Mouse (Mus musculus) CD4-positive, CD25-positive, alpha-beta regulatory T cell, adult 4 months (primary cell): ENCODE measurements around the gene Aifm2. TPM values are rescaled to one million over a fixed set of nuclear protein-coding genes. Genes with fewer than 3 reads are reported as not detected.

Experiments
- ATAC-seq: one replicate; pipeline ENCODE4 v1.8.0; 2017
- polyA plus RNA-seq, 2 experiments: library from polyadenylated mRNA; unstranded; fragments of 100-300 nt; shearing (Covaris generic); gene quantifications; one replicate each; pipeline ENCODE4 v1.2.1; 2017

Gene Aifm2
- polyA plus RNA-seq, 2 experiments from 2014 or later, result 1.9 to 5.0 TPM

GRCm38 (mm10) chr10:61781461-61782128 is 66.5 kb downstream of the Aifm2 start:
- ATAC-seq, result no peak

- no peak for ATAC-seq
These were observed 67.9 kb downstream of the Aifm2 start for GRCm38 (mm10) chr10:61782799-61783611.

- no peak for ATAC-seq
These were observed 68.7 kb downstream of the Aifm2 start, which contains the start of gene H2afy2 for GRCm38 (mm10) chr10:61783621-61784251. H2afy2 (minus strand) TSS chr10:61784147.

- ATAC-seq, result no peak
These were observed 69.4 kb downstream of the Aifm2 start for GRCm38 (mm10) chr10:61784414-61784813.

- no peak for ATAC-seq
These were observed 72.7 kb downstream of the Aifm2 start for GRCm38 (mm10) chr10:61787541-61788313.

- no peak for ATAC-seq
These were observed 73.4 kb downstream of the Aifm2 start for GRCm38 (mm10) chr10:61788499-61788898.

Other genes with a start within 250 kb of the Aifm2 start
- 1 to 10 TPM; 5.8 to 9.1 TPM for gene Lrrc20, start 239.5 kb upstream of the Aifm2 start, polyA plus RNA-seq
- gene Npffr1, start 119.8 kb upstream of the Aifm2 start, polyA plus RNA-seq, result not detected
- 10 to 100 TPM; 64.5 to 77.4 TPM for gene Ppa1, start 66.7 kb upstream of the Aifm2 start, polyA plus RNA-seq
- 10 to 100 TPM; 88.4 to 94.6 TPM for gene Sar1a, start 35.0 kb upstream of the Aifm2 start, polyA plus RNA-seq
- gene Tysnd1, start 19.7 kb upstream of the Aifm2 start, polyA plus RNA-seq, result 1 to 10 TPM; 1.9 to 4.0 TPM
- gene H2afy2, start 68.9 kb downstream of the Aifm2 start, polyA plus RNA-seq, result not detected